Mouse (Mus musculus) testis, postnatal 10 days (tissue): ENCODE results near the gene Dtx2.

ENCODE experiments used
- DNase-seq: peaks from one replicate; pipeline ENCODE4 v3.0.0; 2021; ENCODE audit warnings: low spot score

Gene Dtx2

GRCm38 (mm10) chr5:135975893-135976668, 18.5 kb upstream of the Dtx2 start:
- DNase-seq = no peak

GRCm38 (mm10) chr5:135979381-135979780, 15.2 kb upstream of the Dtx2 start:
- no peak for DNase-seq

- DNase-seq = no peak
These were observed 14.7 kb upstream of the Dtx2 start, which contains the start of gene Zp3 for GRCm38 (mm10) chr5:135979904-135980303. Gene Zp3 (plus strand): TSS chr5:135980099.

- DNase-seq = peak; percentile 76
These were observed 12.2 kb upstream of the Dtx2 start for GRCm38 (mm10) chr5:135982398-135982797.

- no peak for DNase-seq
These were observed 10.0 kb upstream of the Dtx2 start for GRCm38 (mm10) chr5:135984546-135985044.

DNA sequence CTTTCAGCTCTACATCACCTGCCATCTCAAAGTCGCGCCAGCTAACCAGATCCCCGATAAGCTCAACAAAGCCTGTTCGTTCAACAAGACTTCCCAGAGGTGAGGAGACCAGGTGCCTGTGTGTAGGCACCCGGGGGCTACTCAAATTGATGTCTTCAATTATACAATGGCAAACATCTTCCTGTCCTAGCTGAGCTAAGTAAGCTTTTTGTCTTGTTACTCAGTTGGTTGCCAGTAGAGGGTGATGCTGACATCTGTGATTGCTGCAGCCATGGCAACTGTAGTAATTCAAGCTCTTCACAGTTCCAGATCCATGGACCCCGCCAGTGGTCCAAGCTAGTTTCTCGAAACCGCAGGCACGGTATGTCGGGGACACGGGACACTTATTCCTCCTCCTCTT, 7.4 kb upstream of the Dtx2 start:
- DNase-seq = no peak

DNA sequence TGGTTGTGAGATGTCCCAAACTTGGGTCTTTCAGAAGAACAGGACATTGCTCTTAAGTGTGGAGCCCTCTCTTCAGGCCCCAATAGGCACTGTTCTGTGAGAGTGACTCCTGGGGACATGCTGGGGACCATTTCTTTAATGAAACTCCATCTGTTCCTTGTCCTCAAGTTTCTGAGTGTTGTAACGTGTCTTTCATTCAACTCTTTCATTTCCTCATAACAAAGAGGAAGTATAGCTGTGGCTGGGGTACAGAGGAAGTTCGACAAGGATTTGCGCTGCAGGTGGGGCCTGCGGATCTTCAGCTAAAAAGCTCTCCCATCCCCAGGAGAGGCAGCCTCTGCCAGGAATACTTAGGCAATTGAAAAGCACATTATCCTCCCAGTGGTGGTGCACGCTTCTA, 4.0 kb upstream of the Dtx2 start:
- DNase-seq = no peak

DNA sequence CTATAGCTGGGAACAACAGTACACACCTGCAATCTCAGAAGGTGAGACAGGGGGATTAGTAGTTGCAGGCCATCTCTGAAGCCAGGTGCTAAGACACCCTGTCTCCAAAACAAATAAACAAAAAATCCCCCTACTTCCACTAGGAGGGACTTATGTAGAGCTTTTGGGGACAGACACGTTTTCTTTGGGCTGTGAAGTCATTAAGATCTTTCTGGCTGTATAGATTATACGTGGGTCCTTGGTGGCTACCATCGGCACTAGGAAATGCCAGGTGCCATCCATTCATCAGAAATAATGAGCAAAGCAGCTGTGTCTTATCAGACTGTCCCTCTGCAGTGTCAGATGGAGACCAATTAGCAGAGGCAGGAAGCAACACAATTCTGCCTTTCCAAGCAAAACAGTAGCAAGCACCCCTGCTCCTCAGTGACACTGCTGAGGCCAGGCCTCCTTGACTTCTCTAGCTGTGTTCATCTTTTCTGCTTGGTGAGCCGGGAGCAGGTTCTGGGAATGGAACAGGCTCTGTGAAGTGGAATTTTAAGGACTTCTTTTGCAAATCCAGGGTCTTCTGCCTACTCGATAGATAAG, 1.1 kb upstream of the Dtx2 start:
- no peak for DNase-seq

- no peak for DNase-seq
These were observed 270 bp upstream of the Dtx2 start for GRCm38 (mm10) chr5:135994335-135994724.

DNA sequence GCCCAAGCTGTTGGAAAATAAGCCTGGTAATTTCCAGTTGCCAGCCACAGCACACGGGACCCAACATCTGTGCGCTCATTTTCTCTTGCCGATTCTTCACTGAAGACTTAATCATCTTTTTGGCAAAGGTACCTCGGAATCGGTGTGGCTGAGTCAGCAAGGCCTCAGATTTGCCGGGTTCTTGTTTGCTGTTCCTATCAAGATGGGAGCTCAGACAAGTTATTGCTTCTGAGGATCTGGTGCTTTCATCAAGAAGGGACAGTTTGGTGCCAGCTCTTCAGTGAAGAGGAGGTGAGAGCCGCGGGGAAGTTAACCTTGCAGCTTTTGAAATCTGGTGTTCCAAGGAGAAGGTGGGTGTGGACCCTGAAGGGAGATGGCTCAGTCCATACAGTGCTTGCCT, 1.6 kb downstream of the Dtx2 start:
- no peak for DNase-seq

GRCm38 (mm10) chr5:136001222-136001621, 6.6 kb downstream of the Dtx2 start:
- no peak for DNase-seq

- no peak for DNase-seq
These were observed 7.7 kb downstream of the Dtx2 start for GRCm38 (mm10) chr5:136002325-136002724.

GRCm38 (mm10) chr5:136002751-136003151, 8.2 kb downstream of the Dtx2 start:
- DNase-seq = no peak

- no peak for DNase-seq
These were observed 9.9 kb downstream of the Dtx2 start for GRCm38 (mm10) chr5:136004537-136004936.

DNA sequence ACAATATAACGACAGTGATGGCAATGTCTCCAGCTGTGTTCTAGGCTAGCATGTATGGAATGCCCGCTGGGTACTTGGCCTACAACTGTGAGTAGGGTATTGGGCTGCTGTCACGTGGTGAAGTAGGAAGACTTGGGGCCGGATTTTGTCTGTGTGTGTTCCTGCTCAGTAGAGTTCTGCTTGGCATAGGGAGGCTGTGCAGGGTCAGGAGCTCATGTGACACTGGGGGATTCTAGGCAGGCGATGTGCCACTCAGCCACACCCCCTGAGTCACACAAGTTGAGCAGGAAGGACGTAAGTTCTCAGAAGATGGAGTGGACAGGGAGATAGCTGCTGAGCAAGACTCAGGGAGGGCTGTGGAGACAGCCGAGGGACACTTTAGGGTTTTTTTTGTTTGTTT, 13.1 kb downstream of the Dtx2 start:
- DNase-seq = no peak

DNA sequence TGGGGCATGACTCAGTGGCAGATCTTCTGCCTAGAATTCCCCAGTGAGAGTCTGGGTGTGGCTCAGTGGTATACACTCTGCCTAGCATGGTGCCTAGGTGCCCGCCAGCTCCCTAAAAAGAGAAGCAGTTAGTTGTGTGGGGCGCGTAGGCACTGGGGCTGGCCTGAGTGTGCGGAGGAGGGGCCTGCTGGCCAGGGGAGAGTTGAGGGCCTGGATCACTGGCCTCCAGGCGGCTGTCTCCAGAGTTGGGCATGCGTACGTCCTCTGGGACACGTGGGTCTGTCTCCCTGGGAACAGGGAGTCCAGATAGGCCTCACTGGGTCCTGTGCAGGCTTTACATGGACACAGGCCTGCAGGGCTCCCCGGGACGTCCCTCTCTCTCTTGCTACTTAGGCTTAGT, 20.3 kb downstream of the Dtx2 start:
- peak; percentile 73 for DNase-seq

- no peak for DNase-seq
These were observed 21.0 kb downstream of the Dtx2 start for GRCm38 (mm10) chr5:136015586-136015985.

DNA sequence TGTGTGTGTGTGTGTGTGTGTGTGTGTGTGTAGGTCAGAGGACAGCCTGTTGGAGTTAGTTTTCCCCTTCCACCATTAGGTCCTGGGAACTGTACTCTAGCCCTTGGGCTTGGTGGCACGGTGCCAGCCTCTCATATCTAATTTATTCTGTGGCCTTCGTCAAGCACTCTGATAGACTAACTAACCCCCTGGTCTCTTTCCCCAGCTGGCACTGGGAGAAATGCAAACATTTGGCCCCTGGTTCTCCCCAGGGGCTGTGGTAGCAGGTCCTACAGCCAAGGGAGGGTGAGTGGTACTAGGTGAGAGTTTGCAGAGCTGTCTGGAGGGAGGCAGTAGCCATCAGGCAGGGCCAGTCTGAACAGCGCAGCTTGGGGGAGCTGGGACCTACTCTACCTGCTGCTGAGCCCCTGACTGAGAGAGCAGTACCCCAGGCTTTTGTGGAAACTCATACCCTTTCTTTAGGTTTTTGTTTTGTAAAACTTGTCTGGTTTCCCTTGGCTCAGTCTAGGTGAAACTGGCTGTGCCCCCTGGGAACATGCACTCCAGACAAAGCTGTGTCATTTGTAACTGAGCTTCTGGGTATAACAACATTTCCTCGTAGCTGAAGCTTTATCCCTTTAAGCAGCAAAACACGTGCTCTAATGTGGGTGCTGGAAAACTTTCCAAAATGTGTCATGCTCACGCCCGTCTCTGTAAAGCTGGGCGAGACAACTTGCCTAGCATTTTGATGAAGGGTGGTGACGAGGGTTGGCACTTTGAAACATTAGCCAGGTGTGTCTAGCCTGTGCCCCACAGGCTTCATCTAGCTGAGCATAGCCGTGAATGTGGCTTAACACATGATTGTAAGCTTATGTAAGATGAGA, 21.6 kb downstream of the Dtx2 start:
- DNase-seq = peak; percentile 74

DNA sequence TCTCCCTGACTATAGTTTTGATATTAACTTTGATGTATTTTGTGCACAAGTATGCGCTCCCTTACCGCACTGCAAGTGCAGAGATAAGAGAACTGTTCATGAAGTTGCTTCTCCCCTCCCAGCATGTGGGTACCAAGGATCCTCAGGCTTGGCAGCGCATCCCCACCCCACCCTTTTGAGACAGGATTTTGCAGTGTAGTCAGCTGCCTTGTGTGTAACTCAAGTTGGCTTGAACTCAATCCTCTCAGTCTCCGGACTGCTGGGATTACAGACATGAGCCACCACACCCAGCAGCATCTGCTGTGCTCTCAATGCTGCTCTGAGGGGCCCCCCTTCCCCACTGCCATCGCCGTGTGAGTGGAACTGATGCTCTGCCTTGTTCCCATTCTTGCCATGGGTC, 22.7 kb downstream of the Dtx2 start:
- DNase-seq = no peak

GRCm38 (mm10) chr5:136018726-136019125, 24.1 kb downstream of the Dtx2 start:
- DNase-seq = no peak

GRCm38 (mm10) chr5:136019907-136020306, 25.3 kb downstream of the Dtx2 start:
- no peak for DNase-seq

GRCm38 (mm10) chr5:136025712-136026111, 31.1 kb downstream of the Dtx2 start:
- DNase-seq = no peak

GRCm38 (mm10) chr5:136026859-136027258, 32.3 kb downstream of the Dtx2 start:
- no peak for DNase-seq
